Mouse (Mus musculus): ENCODE data around the gene Slc29a1. TPM values are rescaled to one million over a fixed set of nuclear protein-coding genes. Genes with fewer than 3 reads are reported as not detected.
A peak's percentile ranks its signal among the peaks of the same experiment; 100 is the strongest.
"Not testable (repeated sequence)": the region's sequence is repeated elsewhere in the genome, so short reads cannot be mapped to it uniquely, and the experiment has no call there.

Slc29a1 gene
- polyA plus RNA-seq, 1 experiment from 2014 or later: 40.3 TPM

DNA sequence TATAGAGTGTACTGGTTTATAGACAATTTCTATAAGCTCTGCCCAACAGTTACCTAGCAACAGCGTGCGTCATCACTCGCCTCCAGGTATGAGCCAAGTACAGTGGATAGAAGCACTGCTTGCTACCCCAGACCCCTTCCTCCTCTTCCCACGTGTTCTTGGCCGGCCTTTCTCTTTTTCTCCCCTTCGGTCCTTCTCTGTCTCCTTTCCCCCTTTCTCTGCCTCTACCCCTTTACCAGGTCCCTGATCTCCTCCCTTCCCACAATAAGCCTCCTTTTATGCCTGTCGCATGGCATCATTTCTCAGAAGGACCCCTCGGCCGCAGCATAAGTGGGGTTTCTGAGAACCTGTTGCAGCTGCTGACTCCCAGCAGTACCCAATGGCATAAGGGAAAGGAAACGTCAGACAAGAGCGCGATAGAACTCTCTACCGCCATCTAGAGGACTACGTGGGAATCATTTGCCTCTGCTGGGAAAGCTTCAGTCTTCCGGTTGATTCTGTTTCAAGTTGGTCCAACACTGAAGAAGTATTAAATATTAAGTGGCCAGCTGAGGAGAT lies 27.2 kb upstream of the Slc29a1 start:
- peaks cover 30% of the 10 kb centered on the region for H3K4me1 ChIP-seq

DNA sequence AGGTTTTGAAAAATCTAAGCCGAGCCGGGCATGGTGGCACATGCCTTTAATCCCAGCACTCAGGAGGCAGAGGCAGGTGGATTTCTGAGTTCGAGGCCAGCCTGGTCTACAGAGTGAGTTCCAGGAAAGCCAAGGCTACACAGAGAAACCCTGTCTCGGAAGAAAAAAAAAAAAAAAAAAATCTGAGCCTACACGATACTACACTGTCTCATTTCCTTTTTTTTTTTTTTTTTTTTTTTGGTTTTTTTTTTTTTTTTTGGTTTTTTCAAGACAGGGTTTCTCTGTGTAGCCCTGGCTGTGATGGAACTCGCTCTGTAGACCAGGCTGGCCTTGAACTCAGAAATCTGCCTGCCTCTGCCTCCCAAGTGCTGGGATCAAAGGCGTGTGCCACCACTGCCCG lies 24.0 kb upstream of the Slc29a1 start:
- not testable (repeated sequence) for DNase-seq (ENCODE audit: low spot score); H3K36me3 ChIP-seq; H3K9me3 ChIP-seq (replicated peaks); H3K4me3 ChIP-seq; H3K27me3 ChIP-seq (ENCODE audit: low read depth, poor library complexity, severe bottlenecking); H3K27ac ChIP-seq
- peaks cover 25% of the 10 kb centered on the region for H3K4me1 ChIP-seq
- WGBS: 91% methylated on average over 8 of the region's 8 CpGs

More for the DNA sequence above, 27.2 kb upstream of the Slc29a1 start:
- H3K36me3 ChIP-seq: no peaks in the 10 kb centered on the region
- H3K27ac ChIP-seq: no peak overlapping the region; the same call in 1 of the 2 replicates
- DNase-seq (ENCODE audit: low spot score): peak; percentile 79
- peak overlapping the region; percentile 30 for H3K4me3 ChIP-seq
- WGBS: 32% methylated on average over 15 of the region's 15 CpGs
- no peaks in the 10 kb centered on the region for H3K9me3 ChIP-seq (replicated peaks)
- peaks cover 11% of the 10 kb centered on the region; the same call in 1 of the 2 replicates for H3K27me3 ChIP-seq (ENCODE audit: low read depth, poor library complexity, severe bottlenecking)

DNA sequence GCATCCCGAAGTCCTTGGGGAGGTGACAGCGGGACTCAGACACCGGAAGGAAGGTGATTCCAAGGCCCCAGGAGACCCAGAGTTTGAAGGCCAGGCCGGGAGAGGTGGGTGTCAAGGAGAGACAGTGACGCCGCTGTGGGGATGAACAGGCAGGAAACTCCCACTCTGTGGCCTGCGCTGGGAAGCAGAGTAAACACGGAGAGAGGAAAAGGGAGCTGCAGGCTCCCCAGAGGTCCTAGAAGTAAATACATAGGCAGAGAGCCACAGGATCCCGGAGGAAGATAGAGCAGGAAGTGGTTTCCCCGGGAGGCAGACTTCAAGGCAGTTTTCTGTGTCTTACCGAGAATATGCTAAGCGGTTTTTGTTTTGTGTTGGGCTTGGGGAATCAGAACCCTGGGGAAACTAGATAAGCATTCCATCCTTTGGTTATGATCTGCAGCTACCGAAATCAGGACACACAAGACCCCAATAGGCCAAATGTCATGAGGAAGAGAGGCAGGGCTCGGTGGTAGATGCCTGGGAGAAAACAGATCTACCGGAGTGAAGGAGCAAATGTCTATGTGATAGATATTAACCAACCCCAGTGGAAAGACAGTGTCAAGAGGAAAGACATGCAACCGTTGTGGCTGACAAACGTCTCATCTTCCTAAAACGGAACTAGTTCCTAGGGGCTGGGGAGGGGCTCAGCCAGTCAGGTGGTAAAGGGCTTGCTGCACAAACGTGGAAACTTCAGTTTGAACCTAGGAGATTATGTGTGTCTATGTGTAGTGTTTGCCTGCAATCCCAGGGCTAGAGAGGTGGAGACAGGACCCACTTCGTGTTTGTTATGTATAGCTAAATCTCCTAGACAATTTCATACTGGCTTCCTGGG lies 20.2 kb upstream of the Slc29a1 start:
- Histone ChIP-seq H3K4me1 (peaks cover 14% of the 10 kb centered on the region), H3K27ac (peak overlapping the region; percentile 81), H3K9me3 (replicated peaks) (no peaks in the 10 kb centered on the region), H3K4me3 (peak overlapping the region; percentile 44), H3K27me3 (ENCODE audit: low read depth, poor library complexity, severe bottlenecking) (no peaks in the 10 kb centered on the region), H3K36me3 (no peaks in the 10 kb centered on the region)
- peak; percentile 46 for DNase-seq (ENCODE audit: low spot score)
- 26% methylated on average over 20 of the region's 20 CpGs for WGBS

DNA sequence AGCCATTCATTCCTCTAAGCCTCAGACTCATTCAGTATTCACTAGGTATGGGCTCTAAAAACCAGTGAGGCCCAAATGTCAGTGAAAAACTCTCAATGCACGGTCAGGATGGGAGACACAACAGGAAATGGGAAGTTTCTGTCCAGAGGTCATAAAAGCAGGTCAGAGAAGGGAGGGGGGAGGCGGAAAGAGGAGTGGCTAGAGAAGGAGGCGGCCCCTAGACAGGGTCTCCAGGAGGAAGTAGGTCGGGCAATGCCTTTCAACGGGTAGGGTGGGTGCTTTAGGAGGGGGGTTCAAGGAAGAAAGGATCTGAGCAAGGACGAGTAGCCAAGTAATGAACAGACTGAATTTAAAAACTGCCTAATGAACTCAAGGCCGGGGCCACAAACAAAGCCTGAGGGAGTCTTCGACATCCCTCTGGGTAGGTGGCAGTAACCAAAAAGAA lies 19.6 kb upstream of the Slc29a1 start:
- 8% methylated on average over 8 of the region's 8 CpGs for WGBS
- DNase-seq (ENCODE audit: low spot score): peak; percentile 50
- H3K27ac ChIP-seq: peak overlapping the region; percentile 81

DNA sequence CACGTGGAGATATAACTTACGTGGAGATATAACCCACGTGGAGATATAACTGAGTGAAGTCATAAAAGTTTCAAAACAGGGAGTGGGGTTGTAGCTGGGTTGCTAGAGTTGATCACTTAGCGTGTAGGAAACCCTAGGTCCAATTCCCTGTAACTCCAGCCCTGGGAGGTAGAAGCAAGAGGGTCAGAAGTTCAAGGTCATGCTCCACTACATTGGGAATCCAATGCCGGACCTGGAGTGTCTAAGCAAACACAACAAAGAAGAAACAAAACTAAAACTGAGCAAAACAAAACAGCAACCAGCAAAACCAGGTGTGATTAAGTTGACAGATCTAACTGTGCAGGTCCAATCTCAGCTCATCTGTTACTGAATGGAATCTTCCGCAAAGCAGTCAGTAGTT lies 18.2 kb upstream of the Slc29a1 start:
- Histone ChIP-seq H3K27ac (no peak overlapping the region), H3K4me3 (no peak overlapping the region), H3K9me3 (replicated peaks) (no peaks in the 10 kb centered on the region), H3K27me3 (ENCODE audit: low read depth, poor library complexity, severe bottlenecking) (no peaks in the 10 kb centered on the region), H3K4me1 (peaks cover 14% of the 10 kb centered on the region), H3K36me3 (no peaks in the 10 kb centered on the region)
- 95% methylated on average over 6 of the region's 6 CpGs for WGBS
- DNase-seq (ENCODE audit: low spot score): no peak

More for the DNA sequence above, 19.6 kb upstream of the Slc29a1 start:
- Histone ChIP-seq H3K27me3 (ENCODE audit: low read depth, poor library complexity, severe bottlenecking) (no peaks in the 10 kb centered on the region), H3K36me3 (no peaks in the 10 kb centered on the region), H3K4me1 (peaks cover 14% of the 10 kb centered on the region), H3K4me3 (peak overlapping the region; percentile 44), H3K9me3 (replicated peaks) (no peaks in the 10 kb centered on the region)

DNA sequence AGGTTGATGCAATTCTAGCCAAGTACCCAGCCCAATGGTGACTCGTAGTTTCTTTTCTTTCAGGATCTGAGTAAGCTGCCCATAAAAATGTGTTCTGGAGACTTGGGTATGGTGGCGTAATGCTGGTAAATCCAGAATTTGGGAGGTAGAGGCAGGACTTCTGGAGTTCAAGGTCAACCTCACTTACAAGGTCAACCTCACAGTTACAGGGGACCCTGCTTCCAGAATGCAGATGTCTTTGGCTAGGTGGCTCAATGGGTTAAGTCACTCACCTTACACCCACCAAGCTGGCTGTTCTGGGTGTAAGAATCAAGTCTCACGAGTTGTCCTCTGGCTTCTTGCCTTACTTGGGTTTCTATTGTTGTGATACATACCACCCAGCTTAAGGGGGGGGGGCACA lies 17.3 kb upstream of the Slc29a1 start:
- 87% methylated on average over 3 of the region's 3 CpGs for WGBS
- H3K4me1 ChIP-seq: peaks cover 21% of the 10 kb centered on the region
- H3K36me3 ChIP-seq: no peaks in the 10 kb centered on the region
- H3K9me3 ChIP-seq (replicated peaks): no peaks in the 10 kb centered on the region
- no peak overlapping the region for H3K27ac ChIP-seq
- no peak overlapping the region for H3K4me3 ChIP-seq
- H3K27me3 ChIP-seq (ENCODE audit: low read depth, poor library complexity, severe bottlenecking): no peaks in the 10 kb centered on the region
- DNase-seq (ENCODE audit: low spot score): no peak

DNA sequence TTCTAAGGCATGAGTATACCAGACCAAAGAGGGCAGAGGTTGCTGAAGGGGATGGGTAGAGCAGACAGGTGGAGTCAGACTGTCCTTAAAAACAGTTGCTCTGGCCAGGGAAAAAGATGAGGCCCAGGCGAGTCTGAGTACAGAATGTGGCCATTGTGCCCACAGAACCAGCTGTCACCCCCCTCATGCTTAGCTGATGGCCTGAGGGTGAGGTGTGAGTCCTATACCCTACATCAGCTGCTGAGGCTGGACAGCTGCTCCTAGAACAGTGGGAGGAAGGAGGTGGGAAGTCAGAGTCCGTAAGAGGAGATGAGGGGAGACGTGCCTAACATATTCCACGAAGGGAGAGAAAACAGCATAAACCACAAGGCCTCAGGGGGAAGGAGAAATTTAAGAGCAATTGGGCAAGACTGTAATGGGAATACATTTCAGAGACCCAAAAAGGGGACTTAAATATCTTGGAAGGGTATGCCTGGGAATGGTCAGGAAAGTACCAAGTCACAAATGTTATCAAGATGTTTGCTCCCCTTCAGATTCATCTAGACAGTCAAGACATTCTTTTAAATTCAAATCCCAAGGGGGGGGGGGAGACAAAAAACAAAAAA lies 16.7 kb upstream of the Slc29a1 start:
- Histone ChIP-seq H3K27me3 (ENCODE audit: low read depth, poor library complexity, severe bottlenecking) (no peaks in the 10 kb centered on the region), H3K36me3 (no peaks in the 10 kb centered on the region), H3K9me3 (replicated peaks) (no peaks in the 10 kb centered on the region), H3K4me3 (no peak overlapping the region), H3K27ac (no peak overlapping the region), H3K4me1 (peaks cover 23% of the 10 kb centered on the region)
- DNase-seq (ENCODE audit: low spot score): no peak
- 66% methylated on average over 4 of the region's 4 CpGs for WGBS

DNA sequence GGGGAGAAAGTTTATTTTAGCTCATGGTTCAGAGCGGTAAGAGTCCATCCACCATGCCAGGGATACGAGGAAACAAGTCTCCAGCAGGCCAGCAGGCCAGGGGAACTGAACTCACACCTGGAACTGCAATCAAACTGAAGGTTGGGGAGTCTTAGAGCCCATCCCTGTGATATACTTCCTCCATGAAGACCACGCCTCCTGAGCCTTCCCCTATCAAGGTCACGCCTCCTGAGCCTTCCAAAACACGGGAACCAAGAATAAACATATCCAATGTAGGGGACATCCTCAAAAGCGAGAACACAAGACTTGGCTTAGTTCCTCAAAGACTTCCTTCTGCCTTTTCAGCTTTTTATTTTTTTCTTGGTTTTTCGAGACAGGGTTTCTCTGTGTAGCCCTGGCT lies 13.5 kb upstream of the Slc29a1 start:
- Histone ChIP-seq H3K9me3 (replicated peaks) (no peaks in the 10 kb centered on the region), H3K4me3 (no peak overlapping the region), H3K36me3 (no peaks in the 10 kb centered on the region), H3K27me3 (ENCODE audit: low read depth, poor library complexity, severe bottlenecking) (no peaks in the 10 kb centered on the region), H3K27ac (no peak overlapping the region), H3K4me1 (peaks cover 13% of the 10 kb centered on the region; the same call in 1 of the 2 replicates)
- WGBS: 89% methylated on average over 7 of the region's 7 CpGs
- DNase-seq (ENCODE audit: low spot score): no peak

DNA sequence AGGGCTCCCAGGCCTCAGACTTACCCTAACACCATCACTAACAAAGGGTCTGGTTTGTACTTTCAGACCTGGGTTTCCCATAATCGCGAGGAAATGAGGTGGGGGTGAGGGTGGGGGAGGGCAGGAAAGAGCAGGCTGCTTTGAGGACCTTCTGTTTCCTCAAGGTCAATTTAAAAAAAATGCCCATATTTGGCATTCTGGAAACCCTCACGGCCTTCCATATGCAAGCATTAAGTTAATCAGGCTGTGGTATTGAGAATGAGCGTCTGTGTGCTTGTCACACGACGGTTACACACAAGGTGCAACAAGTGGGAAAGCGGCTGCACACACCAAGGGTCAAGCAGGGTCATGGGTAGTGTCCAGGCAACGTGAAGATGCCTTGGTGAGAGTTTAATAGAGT lies 12.6 kb upstream of the Slc29a1 start:
- Histone ChIP-seq H3K27me3 (ENCODE audit: low read depth, poor library complexity, severe bottlenecking) (no peaks in the 10 kb centered on the region), H3K36me3 (no peaks in the 10 kb centered on the region), H3K9me3 (replicated peaks) (no peaks in the 10 kb centered on the region), H3K4me1 (peaks cover 13% of the 10 kb centered on the region; the same call in 1 of the 2 replicates), H3K4me3 (no peak overlapping the region), H3K27ac (0 out of 2 replicates have a peak overlapping the region, but pooled peaks have one; percentile 4)
- DNase-seq (ENCODE audit: low spot score): no peak
- 82% methylated on average over 8 of the region's 8 CpGs for WGBS

DNA sequence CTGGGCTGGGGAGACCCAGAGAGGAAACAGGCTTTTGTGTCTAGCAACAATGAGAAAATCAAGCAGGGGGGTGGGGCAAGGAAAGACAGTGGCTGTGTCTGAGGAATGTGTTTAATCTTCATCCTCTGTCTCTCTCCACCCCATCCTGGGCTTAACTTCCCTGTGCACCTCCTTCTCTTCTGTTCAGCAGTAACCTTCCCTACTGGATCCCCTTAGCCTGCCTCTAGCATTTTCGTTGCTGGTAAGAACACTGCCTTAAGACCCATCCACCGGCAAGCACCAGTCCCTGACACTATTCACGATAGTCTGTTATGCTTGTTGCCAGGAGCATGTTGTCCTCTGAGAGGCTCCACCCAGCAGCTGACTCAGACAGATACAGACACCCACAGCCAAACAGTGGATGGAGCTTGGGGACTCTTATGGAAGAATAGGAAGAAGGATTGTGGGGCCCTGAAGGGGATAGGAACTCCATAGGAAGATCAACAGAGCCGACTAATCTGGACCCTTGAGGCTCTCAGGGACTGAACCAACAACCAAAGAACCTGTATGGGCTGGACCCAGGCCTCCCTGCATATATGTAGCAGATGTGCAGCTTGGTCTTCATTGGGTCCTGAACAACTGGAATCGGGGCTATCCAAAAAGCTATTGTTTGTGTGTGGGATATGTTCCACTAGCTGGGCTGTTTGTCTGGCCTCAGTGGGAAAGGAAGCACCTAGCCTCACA lies 10.9 kb upstream of the Slc29a1 start:
- DNase-seq (ENCODE audit: low spot score): no peak
- Histone ChIP-seq H3K4me1 (peaks cover 13% of the 10 kb centered on the region; the same call in 1 of the 2 replicates), H3K4me3 (no peak overlapping the region), H3K36me3 (no peaks in the 10 kb centered on the region), H3K27ac (peak overlapping the region; percentile 50; the same call in 1 of the 2 replicates), H3K27me3 (ENCODE audit: low read depth, poor library complexity, severe bottlenecking) (no peaks in the 10 kb centered on the region), H3K9me3 (replicated peaks) (no peaks in the 10 kb centered on the region)
- 52% methylated on average over 5 of the region's 5 CpGs for WGBS

DNA sequence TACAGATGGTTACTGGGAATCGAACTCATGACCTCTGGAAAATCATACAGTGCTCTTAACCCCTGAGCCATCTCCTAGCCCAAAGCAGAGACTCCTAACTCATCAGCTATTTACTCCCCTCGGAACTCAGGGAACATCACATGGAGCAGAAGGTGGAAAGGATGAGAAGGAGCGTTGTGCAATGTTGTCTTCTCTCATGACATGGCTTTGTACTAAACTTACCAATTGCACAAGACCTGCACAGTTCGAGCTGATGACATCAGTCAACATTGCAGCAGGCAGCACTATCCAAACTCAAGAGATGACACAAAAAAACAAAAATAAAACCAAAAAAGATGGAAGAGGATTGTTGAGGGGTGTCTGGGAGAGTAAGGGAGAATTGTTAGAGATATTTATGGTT lies 9.0 kb upstream of the Slc29a1 start:
- Histone ChIP-seq H3K4me1 (peaks cover 13% of the 10 kb centered on the region; the same call in 1 of the 2 replicates), H3K9me3 (replicated peaks) (no peaks in the 10 kb centered on the region), H3K36me3 (no peaks in the 10 kb centered on the region), H3K27ac (no peak overlapping the region), H3K27me3 (ENCODE audit: low read depth, poor library complexity, severe bottlenecking) (no peaks in the 10 kb centered on the region), H3K4me3 (no peak overlapping the region)
- WGBS: 90% methylated on average over 4 of the region's 4 CpGs
- DNase-seq (ENCODE audit: low spot score): no peak

DNA sequence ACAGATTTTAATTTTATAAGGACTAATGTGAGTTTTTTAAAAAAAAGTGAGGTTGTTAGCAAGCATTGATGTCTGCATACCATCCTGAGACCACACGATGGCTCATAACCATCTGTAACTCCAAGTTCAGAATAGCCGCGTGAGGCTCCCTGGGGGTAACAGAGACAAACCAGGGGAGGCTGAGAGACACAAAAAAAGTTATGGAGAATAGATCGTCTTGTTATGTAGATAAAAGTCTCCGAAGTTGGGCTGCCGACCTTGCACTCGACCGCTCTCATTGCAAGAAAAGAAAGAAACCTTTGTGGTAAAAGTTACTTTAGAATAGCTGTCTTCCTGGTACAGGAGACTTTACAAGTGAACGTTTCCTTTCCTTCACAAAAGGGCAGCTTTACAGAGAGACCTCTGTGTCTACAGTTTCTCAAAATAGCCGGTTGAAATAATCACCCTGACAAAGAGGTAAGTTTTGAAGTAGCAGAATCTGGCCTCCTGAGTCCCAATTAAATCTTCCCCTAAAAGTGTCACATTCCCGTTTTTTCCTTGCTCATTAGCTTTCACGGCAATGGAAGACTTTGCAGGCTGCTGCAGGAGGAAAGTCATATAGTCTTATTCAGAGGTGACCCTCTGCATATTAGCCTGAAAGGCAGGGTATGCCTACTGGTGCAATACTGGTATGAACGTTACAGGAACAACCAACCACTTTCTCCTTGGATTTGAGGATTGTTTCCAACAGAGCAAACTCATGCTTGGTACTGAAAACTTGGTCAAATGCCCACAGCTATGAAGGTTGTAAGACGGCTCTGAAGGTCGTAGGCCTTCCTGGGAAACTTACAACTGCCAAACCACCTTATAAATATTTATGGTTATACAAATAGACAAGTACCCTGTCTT lies 7.8 kb upstream of the Slc29a1 start:
- DNase-seq (ENCODE audit: low spot score): no peak
- peaks cover 3% of the 10 kb centered on the region for H3K27me3 ChIP-seq (ENCODE audit: low read depth, poor library complexity, severe bottlenecking)

More for the DNA sequence above, 7.8 kb upstream of the Slc29a1 start:
- Histone ChIP-seq H3K36me3 (no peaks in the 10 kb centered on the region), H3K4me1 (peaks cover 14% of the 10 kb centered on the region), H3K9me3 (replicated peaks) (no peaks in the 10 kb centered on the region), H3K27ac (no peak overlapping the region), H3K4me3 (no peak overlapping the region)
- WGBS: 85% methylated on average over 15 of the region's 15 CpGs
